Mouse (Mus musculus): ENCODE measurements at regions not wholly inside any gene's neighbourhood (a gene's known extent, or its start where the extent isn't known, plus 50 kb on each side); places are given as distances from the start of the nearest gene placed in this dataset.
A peak's percentile ranks its signal among the peaks of the same experiment; 100 is the strongest.

GRCm38 (mm10) chr4:142826250-142826893 is 386.4 kb downstream of the Prdm2 start:
- 0 out of 2 replicates have a peak overlapping the region, but pooled peaks have one; percentile 14 for H3K4me3 ChIP-seq (ENCODE audit: low read length)
- no peaks in the 10 kb centered on the region for H3K9me3 ChIP-seq (ENCODE audit: low read length)
- no peaks in the 10 kb centered on the region for H3K36me3 ChIP-seq (ENCODE audit: insufficient read depth, low read length)
- H3K4me2 ChIP-seq (ENCODE audit: low read depth, low read length) = peak overlapping the region; percentile 49
- H3K27ac ChIP-seq = peak overlapping the region; percentile 6; the same call in 1 of the 2 replicates
- ATAC-seq (peak; percentile 89), DNase-seq (ENCODE audit: low spot score) (peak; percentile 57)
- no peak overlapping the region for H3K9ac ChIP-seq (replicated peaks; ENCODE audit: low read length)
- WGBS = 13% methylated on average over 13 of the region's 13 CpGs
- H3K27me3 ChIP-seq (ENCODE audit: insufficient read depth, low read length) = no peaks in the 10 kb centered on the region
- 0 out of 2 replicates have a peak, but pooled peaks cover 5% of the 10 kb centered on the region for H3K4me1 ChIP-seq (ENCODE audit: insufficient read depth, low read length)
- TF ChIP-seq CTCF (IDR thresholded peaks at IDR 0.05; ENCODE audit: low read depth) = no peak

- Histone ChIP-seq H3K9me3 (ENCODE audit: low read length) (no peaks in the 10 kb centered on the region), H3K4me3 (ENCODE audit: low read length) (no peak overlapping the region), H3K36me3 (ENCODE audit: insufficient read depth, low read length) (no peaks in the 10 kb centered on the region), H3K4me1 (ENCODE audit: insufficient read depth, low read length) (0 out of 2 replicates have a peak, but pooled peaks cover 5% of the 10 kb centered on the region), H3K9ac (replicated peaks; ENCODE audit: low read length) (no peak overlapping the region), H3K27ac (peak overlapping the region; percentile 6), H3K27me3 (ENCODE audit: insufficient read depth, low read length) (no peaks in the 10 kb centered on the region), H3K4me2 (ENCODE audit: low read depth, low read length) (peak overlapping the region; percentile 49)
- DNase-seq (ENCODE audit: low spot score) (peak; percentile 50), ATAC-seq (peak; percentile 41)
- no peak for TF ChIP-seq CTCF (IDR thresholded peaks at IDR 0.05; ENCODE audit: low read depth)
- WGBS = 14% methylated on average over 5 of the region's 5 CpGs
Observed at GRCm38 (mm10) chr4:142825786-142826185, 387.0 kb downstream of the Prdm2 start.

DNA sequence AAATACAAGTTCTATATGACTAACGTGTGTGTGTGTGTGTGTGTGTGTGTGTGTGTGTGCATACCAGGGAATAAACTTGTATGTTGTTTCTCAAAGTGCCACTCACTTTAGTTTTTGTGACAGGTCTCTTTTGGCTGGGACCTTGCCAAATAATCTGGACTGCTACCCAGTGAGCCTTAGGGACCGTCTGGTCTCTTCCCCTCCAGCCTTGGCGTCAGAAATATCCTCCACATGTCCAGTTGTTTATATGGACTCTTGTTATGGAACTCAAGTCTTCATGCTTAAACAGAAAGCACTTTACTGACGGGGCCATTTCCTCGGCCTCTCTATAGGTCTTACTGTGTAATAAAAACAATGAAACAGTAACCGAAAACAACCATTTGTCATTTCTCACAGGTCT is 394.4 kb downstream of the Prdm2 start:
- H3K9ac ChIP-seq (replicated peaks; ENCODE audit: low read length) = no peak overlapping the region
- DNase-seq (ENCODE audit: low spot score) = no peak
- no peaks in the 10 kb centered on the region for H3K4me1 ChIP-seq (ENCODE audit: insufficient read depth, low read length)
- no peak for TF ChIP-seq CTCF (IDR thresholded peaks at IDR 0.05; ENCODE audit: low read depth)
- H3K9me3 ChIP-seq (ENCODE audit: low read length) = no peaks in the 10 kb centered on the region
- H3K27ac ChIP-seq = no peak overlapping the region
- no peak overlapping the region for H3K4me2 ChIP-seq (ENCODE audit: low read depth, low read length)
- 80% methylated on average over 6 of the region's 6 CpGs for WGBS
- no peaks in the 10 kb centered on the region for H3K36me3 ChIP-seq (ENCODE audit: insufficient read depth, low read length)
- no peak for ATAC-seq
- H3K27me3 ChIP-seq (ENCODE audit: insufficient read depth, low read length) = no peaks in the 10 kb centered on the region
- no peak overlapping the region for H3K4me3 ChIP-seq (ENCODE audit: low read length)

- Histone ChIP-seq H3K4me3 (ENCODE audit: low read length) (no peak overlapping the region), H3K36me3 (ENCODE audit: insufficient read depth, low read length) (no peaks in the 10 kb centered on the region), H3K27ac (no peak overlapping the region), H3K4me2 (ENCODE audit: low read depth, low read length) (no peak overlapping the region), H3K9ac (replicated peaks; ENCODE audit: low read length) (no peak overlapping the region), H3K4me1 (ENCODE audit: insufficient read depth, low read length) (no peaks in the 10 kb centered on the region), H3K9me3 (ENCODE audit: low read length) (no peaks in the 10 kb centered on the region), H3K27me3 (ENCODE audit: insufficient read depth, low read length) (no peaks in the 10 kb centered on the region)
- ATAC-seq (no peak), DNase-seq (ENCODE audit: low spot score) (peak; percentile 27)
- WGBS = 58% methylated on average over 1 of the region's 1 CpGs
- TF ChIP-seq CTCF (IDR thresholded peaks at IDR 0.05; ENCODE audit: low read depth) = peak; percentile 30; the same call in 1 of the 2 replicates
Observed at GRCm38 (mm10) chr4:142816986-142817385, 395.8 kb downstream of the Prdm2 start.

- Histone ChIP-seq H3K4me2 (ENCODE audit: low read depth, low read length) (no peak overlapping the region), H3K4me3 (ENCODE audit: low read length) (no peak overlapping the region), H3K9me3 (ENCODE audit: low read length) (no peaks in the 10 kb centered on the region), H3K4me1 (ENCODE audit: insufficient read depth, low read length) (no peaks in the 10 kb centered on the region), H3K9ac (replicated peaks; ENCODE audit: low read length) (no peak overlapping the region), H3K36me3 (ENCODE audit: insufficient read depth, low read length) (no peaks in the 10 kb centered on the region), H3K27me3 (ENCODE audit: insufficient read depth, low read length) (no peaks in the 10 kb centered on the region), H3K27ac (no peak overlapping the region)
- no peak for DNase-seq (ENCODE audit: low spot score)
- no peak for ATAC-seq
- 83% methylated on average over 2 of the region's 2 CpGs for WGBS
- no peak for TF ChIP-seq CTCF (IDR thresholded peaks at IDR 0.05; ENCODE audit: low read depth)
Observed at GRCm38 (mm10) chr4:142803819-142804218, 409.0 kb downstream of the Prdm2 start.

GRCm38 (mm10) chr4:142799291-142799690 is 413.5 kb downstream of the Prdm2 start:
- no peak for TF ChIP-seq CTCF (IDR thresholded peaks at IDR 0.05; ENCODE audit: low read depth)
- peak overlapping the region; percentile 55; the same call in 1 of the 2 replicates for H3K27ac ChIP-seq

GRCm38 (mm10) chr4:142798834-142799233 is 414.0 kb downstream of the Prdm2 start:
- Histone ChIP-seq H3K27ac (no peak overlapping the region), H3K36me3 (ENCODE audit: insufficient read depth, low read length) (no peaks in the 10 kb centered on the region), H3K4me3 (ENCODE audit: low read length) (no peak overlapping the region), H3K9me3 (ENCODE audit: low read length) (no peaks in the 10 kb centered on the region), H3K9ac (replicated peaks; ENCODE audit: low read length) (no peak overlapping the region), H3K4me1 (ENCODE audit: insufficient read depth, low read length) (no peaks in the 10 kb centered on the region), H3K27me3 (ENCODE audit: insufficient read depth, low read length) (no peaks in the 10 kb centered on the region), H3K4me2 (ENCODE audit: low read depth, low read length) (no peak overlapping the region)
- WGBS = 51% methylated on average over 6 of the region's 6 CpGs
- TF ChIP-seq CTCF (IDR thresholded peaks at IDR 0.05; ENCODE audit: low read depth) = 0 out of 2 replicates have a peak, but pooled peaks have one; percentile 20
- no peak for ATAC-seq
- DNase-seq (ENCODE audit: low spot score) = peak; percentile 33

More at GRCm38 (mm10) chr4:142799291-142799690, 413.5 kb downstream of the Prdm2 start:
- H3K9me3 ChIP-seq (ENCODE audit: low read length) = no peaks in the 10 kb centered on the region
- no peaks in the 10 kb centered on the region for H3K4me1 ChIP-seq (ENCODE audit: insufficient read depth, low read length)
- no peak overlapping the region for H3K4me2 ChIP-seq (ENCODE audit: low read depth, low read length)
- no peaks in the 10 kb centered on the region for H3K36me3 ChIP-seq (ENCODE audit: insufficient read depth, low read length)
- no peak overlapping the region for H3K9ac ChIP-seq (replicated peaks; ENCODE audit: low read length)
- no peak overlapping the region for H3K4me3 ChIP-seq (ENCODE audit: low read length)
- no peaks in the 10 kb centered on the region for H3K27me3 ChIP-seq (ENCODE audit: insufficient read depth, low read length)
- ATAC-seq (0 out of 2 replicates have a peak, but pooled peaks have one; percentile 49), DNase-seq (ENCODE audit: low spot score) (peak; percentile 61)
- WGBS = 37% methylated on average over 5 of the region's 5 CpGs

Data from hindbrain, postnatal 0 days (tissue).